Mouse (Mus musculus): ENCODE measurements around the gene Lipa. TPM values are rescaled to one million over a fixed set of nuclear protein-coding genes. Genes with fewer than 3 reads are reported as not detected.

Gene Lipa
- polyA plus RNA-seq, 1 experiment from 2014 or later: 19.1 TPM

DNA sequence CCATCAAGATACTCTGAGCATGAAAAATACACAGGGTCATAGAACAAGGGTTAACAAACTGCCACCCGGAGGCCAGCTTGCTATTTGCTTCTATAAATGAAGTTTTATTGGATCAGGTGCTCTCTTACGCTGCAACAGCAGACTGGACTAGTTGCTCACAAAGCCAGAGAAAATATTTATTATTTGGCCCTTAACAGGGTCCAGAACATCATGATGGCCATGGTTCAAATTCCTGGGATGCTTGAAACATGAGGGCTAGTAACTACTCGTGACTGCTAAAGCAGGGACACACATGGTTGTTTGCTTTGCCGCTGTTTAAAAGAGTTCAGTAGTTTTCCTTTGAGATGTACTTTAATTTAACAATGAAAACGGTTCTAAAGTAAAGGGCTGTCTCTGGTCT is 24.7 kb upstream of the Lipa start:
- ATAC-seq (ENCODE audit: low FRiP score, low TSS enrichment): no peak
- H3K27ac ChIP-seq (replicated peaks): 0 out of 2 replicates have a peak overlapping the region, but pooled peaks have one; percentile 1
- no peak for DNase-seq (ENCODE audit: low spot score)
- no peaks in the 10 kb centered on the region for H3K36me3 ChIP-seq (ENCODE audit: control insufficient read depth, insufficient read depth, low read length)
- no peak overlapping the region for H3K4me2 ChIP-seq (replicated peaks; ENCODE audit: low read depth)
- 0 out of 2 replicates have a peak overlapping the region, but pooled peaks have one; percentile 1 for H3K4me3 ChIP-seq (ENCODE audit: low read depth, low read length)
- no peaks in the 10 kb centered on the region for H3K27me3 ChIP-seq (ENCODE audit: control insufficient read depth, insufficient read depth, low read length)
- TF ChIP-seq EP300 (optimal IDR thresholded peaks at IDR 0.05) (no peak), CTCF (IDR thresholded peaks at IDR 0.05; ENCODE audit: low read depth) (no peak)
- no peaks in the 10 kb centered on the region for H3K9me3 ChIP-seq (ENCODE audit: control insufficient read depth, low read length)
- 26% methylated on average over 5 of the region's 5 CpGs for WGBS
- no peaks in the 10 kb centered on the region for H3K4me1 ChIP-seq (replicated peaks; ENCODE audit: control insufficient read depth, insufficient read depth)
- H3K9ac ChIP-seq (ENCODE audit: low read length): no peak overlapping the region

DNA sequence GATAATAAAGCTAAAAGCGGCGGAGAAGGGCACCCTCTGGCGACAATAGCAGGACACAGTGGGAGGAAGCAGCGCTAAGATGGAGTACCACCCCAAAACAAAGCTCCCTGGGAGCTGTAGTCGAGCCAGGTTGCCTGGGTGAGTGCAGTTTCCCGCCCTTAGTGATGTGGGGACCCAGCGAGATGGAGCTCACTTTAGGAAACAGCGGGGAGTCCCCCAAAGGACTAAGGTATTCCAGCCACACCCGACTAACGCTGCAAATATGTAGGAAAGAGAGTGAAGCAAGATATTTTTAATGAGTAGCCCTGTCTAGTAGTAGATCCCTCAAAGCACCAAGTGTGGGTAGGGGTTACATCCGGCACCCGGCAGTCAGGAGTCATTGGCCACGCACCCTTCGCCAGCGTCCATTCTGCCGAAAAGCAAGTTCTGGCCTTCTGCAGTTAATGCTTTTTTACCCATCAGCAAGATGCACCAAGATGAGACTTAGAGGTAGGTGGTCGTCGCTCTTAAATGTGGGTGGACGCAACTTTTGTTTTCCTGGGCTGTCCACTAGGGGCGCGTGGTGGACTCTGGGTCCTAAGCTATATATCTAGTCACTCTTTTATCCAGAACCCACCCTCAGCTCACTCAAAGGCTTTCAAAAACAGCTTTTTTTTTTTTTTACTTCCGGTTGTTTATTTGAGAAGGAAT is 23.4 kb upstream of the Lipa start, which contains the start of gene Ifit2:
Gene Ifit2 (plus strand): TSS at position 161 of the 690 bp plus-strand sequence.
- TF ChIP-seq CTCF (IDR thresholded peaks at IDR 0.05; ENCODE audit: low read depth) (peak; percentile 81), EP300 (optimal IDR thresholded peaks at IDR 0.05) (no peak)
- DNase-seq (ENCODE audit: low spot score) (peak; percentile 57), ATAC-seq (ENCODE audit: low FRiP score, low TSS enrichment) (peak; percentile 87)
- Histone ChIP-seq H3K9me3 (ENCODE audit: control insufficient read depth, low read length) (no peaks in the 10 kb centered on the region), H3K9ac (ENCODE audit: low read length) (peak within 1 kb of the TSS; percentile 43; the same call in 1 of the 2 replicates), H3K27me3 (ENCODE audit: control insufficient read depth, insufficient read depth, low read length) (no peaks in the 10 kb centered on the region), H3K27ac (replicated peaks) (peak within 1 kb of the TSS; percentile 45; the same call in 1 of the 2 replicates), H3K4me1 (replicated peaks; ENCODE audit: control insufficient read depth, insufficient read depth) (no peaks in the 10 kb centered on the region), H3K4me2 (replicated peaks; ENCODE audit: low read depth) (peak within 1 kb of the TSS; percentile 66), H3K36me3 (ENCODE audit: control insufficient read depth, insufficient read depth, low read length) (no peaks in the 10 kb centered on the region), H3K4me3 (ENCODE audit: low read depth, low read length) (peak within 1 kb of the TSS; percentile 48)
- WGBS: under 1% methylated on average over 22 of the region's 22 CpGs

DNA sequence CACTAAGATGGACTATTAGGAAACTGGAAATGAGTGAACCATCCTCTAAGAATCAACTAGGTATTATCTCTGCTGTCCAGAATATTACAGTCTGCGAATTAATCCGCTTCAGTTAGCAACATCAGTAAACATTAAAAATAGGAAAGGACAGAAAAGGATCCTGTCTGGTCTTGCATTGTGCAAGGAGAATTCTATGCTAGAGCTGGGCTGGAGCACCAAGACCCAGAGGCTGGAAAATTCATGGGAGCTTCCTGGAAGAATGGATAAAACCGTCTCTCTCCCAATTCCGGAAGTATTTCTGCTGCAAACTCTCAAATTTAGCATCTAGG is 22.9 kb upstream of the Lipa start:
- no peaks in the 10 kb centered on the region for H3K9me3 ChIP-seq (ENCODE audit: control insufficient read depth, low read length)
- no peak for DNase-seq (ENCODE audit: low spot score)
- WGBS: 26% methylated on average over 4 of the region's 4 CpGs
- peak overlapping the region; percentile 66 for H3K4me2 ChIP-seq (replicated peaks; ENCODE audit: low read depth)
- H3K4me1 ChIP-seq (replicated peaks; ENCODE audit: control insufficient read depth, insufficient read depth): no peaks in the 10 kb centered on the region
- no peaks in the 10 kb centered on the region for H3K27me3 ChIP-seq (ENCODE audit: control insufficient read depth, insufficient read depth, low read length)
- no peak overlapping the region for H3K27ac ChIP-seq (replicated peaks)
- H3K36me3 ChIP-seq (ENCODE audit: control insufficient read depth, insufficient read depth, low read length): no peaks in the 10 kb centered on the region
- peak overlapping the region; percentile 48 for H3K4me3 ChIP-seq (ENCODE audit: low read depth, low read length)
- ATAC-seq (ENCODE audit: low FRiP score, low TSS enrichment): no peak
- TF ChIP-seq CTCF (IDR thresholded peaks at IDR 0.05; ENCODE audit: low read depth) (no peak), EP300 (optimal IDR thresholded peaks at IDR 0.05) (no peak)
- no peak overlapping the region for H3K9ac ChIP-seq (ENCODE audit: low read length)

DNA sequence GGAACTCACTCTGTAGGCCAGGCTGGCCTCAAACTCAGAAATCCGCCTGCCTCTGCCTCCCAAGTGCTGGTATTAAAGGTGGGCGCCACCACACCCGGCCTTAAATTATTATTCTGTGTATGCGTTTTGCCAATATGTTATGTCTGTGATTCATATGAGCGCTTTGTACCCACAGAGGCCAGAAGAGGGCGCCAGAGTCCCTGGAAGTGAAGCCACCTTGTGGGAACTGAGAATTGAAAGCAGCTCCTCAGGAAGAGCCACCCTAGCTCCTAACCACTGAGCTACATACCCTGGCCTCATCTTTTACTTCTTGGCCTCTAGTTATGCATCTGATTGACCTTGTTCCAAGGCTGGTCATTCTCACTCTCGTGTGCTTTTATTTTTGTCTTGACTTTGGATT is 20.7 kb upstream of the Lipa start:
- Histone ChIP-seq H3K9me3 (ENCODE audit: control insufficient read depth, low read length) (no peaks in the 10 kb centered on the region), H3K4me2 (replicated peaks; ENCODE audit: low read depth) (no peak overlapping the region), H3K27ac (replicated peaks) (no peak overlapping the region), H3K27me3 (ENCODE audit: control insufficient read depth, insufficient read depth, low read length) (no peaks in the 10 kb centered on the region), H3K4me3 (ENCODE audit: low read depth, low read length) (no peak overlapping the region), H3K9ac (ENCODE audit: low read length) (no peak overlapping the region), H3K4me1 (replicated peaks; ENCODE audit: control insufficient read depth, insufficient read depth) (no peaks in the 10 kb centered on the region), H3K36me3 (ENCODE audit: control insufficient read depth, insufficient read depth, low read length) (no peaks in the 10 kb centered on the region)
- 39% methylated on average over 7 of the region's 7 CpGs for WGBS
- DNase-seq (ENCODE audit: low spot score) (peak; percentile 82), ATAC-seq (ENCODE audit: low FRiP score, low TSS enrichment) (no peak)
- TF ChIP-seq CTCF (IDR thresholded peaks at IDR 0.05; ENCODE audit: low read depth): peak; percentile 88
- no peak for TF ChIP-seq EP300 (optimal IDR thresholded peaks at IDR 0.05)

DNA sequence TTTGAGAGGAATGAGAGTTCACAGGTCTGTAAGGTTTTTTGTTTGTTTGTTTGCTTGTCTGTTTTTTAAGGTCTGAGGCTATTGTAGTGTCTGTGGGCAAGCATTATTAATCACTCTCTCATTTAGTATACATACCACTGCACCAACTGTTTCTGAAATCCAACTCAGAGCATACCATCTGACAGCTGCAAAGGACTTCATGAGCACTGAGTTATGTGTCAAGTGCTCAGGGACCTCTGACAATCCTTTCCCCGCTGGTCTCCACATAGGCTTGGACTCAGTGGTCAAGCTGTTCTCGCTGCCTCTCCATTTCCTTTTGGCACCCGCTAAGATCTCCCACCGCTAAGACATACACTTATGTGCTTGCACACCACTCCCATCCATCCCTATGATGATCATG is 18.9 kb upstream of the Lipa start:
- Histone ChIP-seq H3K27ac (replicated peaks) (no peak overlapping the region), H3K4me1 (replicated peaks; ENCODE audit: control insufficient read depth, insufficient read depth) (no peaks in the 10 kb centered on the region), H3K27me3 (ENCODE audit: control insufficient read depth, insufficient read depth, low read length) (no peaks in the 10 kb centered on the region), H3K9me3 (ENCODE audit: control insufficient read depth, low read length) (no peaks in the 10 kb centered on the region), H3K36me3 (ENCODE audit: control insufficient read depth, insufficient read depth, low read length) (no peaks in the 10 kb centered on the region), H3K9ac (ENCODE audit: low read length) (no peak overlapping the region), H3K4me2 (replicated peaks; ENCODE audit: low read depth) (no peak overlapping the region), H3K4me3 (ENCODE audit: low read depth, low read length) (no peak overlapping the region)
- TF ChIP-seq EP300 (optimal IDR thresholded peaks at IDR 0.05) (no peak), CTCF (IDR thresholded peaks at IDR 0.05; ENCODE audit: low read depth) (no peak)
- DNase-seq (ENCODE audit: low spot score) (no peak), ATAC-seq (ENCODE audit: low FRiP score, low TSS enrichment) (no peak)
- WGBS: 84% methylated on average over 4 of the region's 4 CpGs

DNA sequence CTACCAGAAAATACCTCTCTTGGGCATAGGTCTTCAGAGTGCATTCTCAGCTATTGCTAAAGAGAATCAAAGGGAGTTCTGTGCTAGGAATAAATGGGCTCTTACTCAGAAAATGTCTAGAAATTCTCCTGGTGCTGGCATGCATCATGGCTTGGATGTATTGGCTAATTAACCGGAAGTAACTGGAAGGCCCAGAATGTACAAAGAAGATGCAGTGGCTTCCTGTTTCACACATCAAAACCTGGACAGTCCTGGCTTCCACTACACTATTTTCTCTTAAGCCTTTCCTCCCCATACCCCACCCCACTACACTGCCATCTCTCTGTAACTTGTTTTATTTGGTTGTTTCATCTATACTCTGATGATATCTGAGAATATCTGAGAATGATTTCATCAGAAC is 12.1 kb upstream of the Lipa start:
- H3K27me3 ChIP-seq (ENCODE audit: control insufficient read depth, insufficient read depth, low read length): no peaks in the 10 kb centered on the region

More for the DNA sequence above, 12.1 kb upstream of the Lipa start:
- ATAC-seq (ENCODE audit: low FRiP score, low TSS enrichment) (no peak), DNase-seq (ENCODE audit: low spot score) (no peak)
- Histone ChIP-seq H3K9me3 (ENCODE audit: control insufficient read depth, low read length) (no peaks in the 10 kb centered on the region), H3K36me3 (ENCODE audit: control insufficient read depth, insufficient read depth, low read length) (no peaks in the 10 kb centered on the region), H3K27ac (replicated peaks) (no peak overlapping the region), H3K4me1 (replicated peaks; ENCODE audit: control insufficient read depth, insufficient read depth) (no peaks in the 10 kb centered on the region), H3K4me2 (replicated peaks; ENCODE audit: low read depth) (no peak overlapping the region), H3K4me3 (ENCODE audit: low read depth, low read length) (no peak overlapping the region), H3K9ac (ENCODE audit: low read length) (no peak overlapping the region)
- 82% methylated on average over 1 of the region's 1 CpGs for WGBS
- no peak for TF ChIP-seq EP300 (optimal IDR thresholded peaks at IDR 0.05)
- no peak for TF ChIP-seq CTCF (IDR thresholded peaks at IDR 0.05; ENCODE audit: low read depth)

All from stomach, postnatal 0 days (tissue).